Mouse (Mus musculus) hindbrain, embryonic 16.5 days (tissue): Measurements from ENCODE around the gene Mettl1. TPM values are rescaled to one million over a fixed set of nuclear protein-coding genes. Genes with fewer than 3 reads are reported as not detected.
A peak's percentile ranks its signal among the peaks of the same experiment; 100 is the strongest.

Experiments used
- ATAC-seq: fragments of 200-750 bp; cut with Nextera tagmentation; 2 replicates; pipeline ENCODE4 v1.8.0; 2017; ENCODE audit warnings: moderate TSS enrichment, moderate library complexity
- H3K27ac ChIP-seq: fragments of 300-500 bp; sonication (generic); 2 replicates; pipeline ENCODE4 v1.5.1; 2014; ENCODE audit warnings: low read depth, mild to moderate bottlenecking, control low read depth, low read length, moderate library complexity
- H3K27me3 ChIP-seq: fragments of 300-500 bp; sonication (generic); replicated peaks from 2 replicates; pipeline ENCODE4 v1.6.1; 2014; ENCODE audit warnings: low read length; ENCODE audit not compliant: control insufficient read depth, insufficient read depth
- H3K36me3 ChIP-seq: fragments of 300-500 bp; sonication (generic); 2 replicates; pipeline ENCODE4 v1.6.1; 2014; ENCODE audit warnings: mild to moderate bottlenecking, low read length, moderate library complexity, mixed read lengths; ENCODE audit not compliant: control insufficient read depth, insufficient read depth
- H3K4me1 ChIP-seq: fragments of 300-500 bp; sonication (generic); 2 replicates; pipeline ENCODE4 v1.6.1; 2014; ENCODE audit warnings: low read depth, low read length; ENCODE audit not compliant: control insufficient read depth, insufficient read depth
- H3K4me2 ChIP-seq: fragments of 300-500 bp; sonication (generic); 2 replicates; pipeline ENCODE4 v1.6.1; 2014; ENCODE audit warnings: mild to moderate bottlenecking, low read length, control low read depth, moderate library complexity
- H3K4me3 ChIP-seq: fragments of 300-500 bp; sonication (generic); 2 replicates; pipeline ENCODE4 v1.5.1; 2014; ENCODE audit warnings: mild to moderate bottlenecking, low read length, control low read depth, moderate library complexity
- H3K9ac ChIP-seq: fragments of 300-500 bp; sonication (generic); 2 replicates; pipeline ENCODE4 v1.6.1; 2014; ENCODE audit warnings: low read depth, mild to moderate bottlenecking, control low read depth, low read length, moderate library complexity
- H3K9me3 ChIP-seq: fragments of 300-500 bp; sonication (generic); 2 replicates; pipeline ENCODE4 v1.6.1; 2014; ENCODE audit warnings: mild to moderate bottlenecking, low read length, moderate library complexity; ENCODE audit not compliant: control insufficient read depth
- WGBS: fragments of 180-500 bp; shearing (Covaris S2); extraction: QIAGEN DNeasy Blood & Tissue Kit; methylation state at CpG from one replicate; pipeline ENCODE4 v1.1.7; 2014; 5-methylcytosine and 5-hydroxymethylcytosine counted together
- polyA plus RNA-seq: library from polyadenylated mRNA; unstranded; fragments of >200 nt; fragmentation: Nextera tagmentation; extraction: Ambion mirVana; gene quantifications from 2 replicates; pipeline ENCODE4 v1.2.1, GENCODE M21; 2015

Mettl1 gene
- polyA plus RNA-seq, 1 experiment from 2014 or later: 24.2 TPM

DNA sequence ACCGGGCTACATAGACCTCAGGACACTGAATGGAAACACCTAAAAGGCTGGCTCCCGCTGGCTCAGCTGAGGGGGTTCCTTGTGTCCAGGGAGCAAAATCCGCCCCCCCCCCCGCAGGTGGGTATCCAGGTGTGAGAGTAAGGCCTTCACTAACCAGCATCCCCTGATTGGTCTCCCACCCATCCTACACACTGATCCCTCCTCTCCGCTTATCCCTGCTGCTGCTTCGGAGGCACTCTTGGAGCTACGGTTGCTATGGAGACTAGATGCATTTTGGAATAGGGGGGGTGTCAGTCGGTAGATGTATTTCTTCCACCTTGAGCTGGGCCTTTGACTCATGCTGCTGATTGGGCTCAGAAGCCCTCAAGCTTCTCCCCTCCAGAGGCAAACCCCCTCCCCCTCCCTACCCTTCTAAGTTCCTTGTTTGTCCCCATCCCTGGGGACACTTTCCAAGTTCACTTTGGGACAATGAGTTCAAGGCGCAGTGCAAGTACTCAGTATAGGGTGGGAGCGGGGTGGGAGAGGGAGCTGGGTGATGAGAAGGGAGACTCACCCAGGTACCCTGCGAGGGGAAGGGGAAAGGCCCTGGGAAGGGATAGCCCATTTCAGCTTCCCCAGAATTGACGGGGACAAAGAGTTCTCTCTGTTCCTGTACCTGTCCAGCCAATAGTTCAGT, 36.9 kb downstream of the Mettl1 start:
- peak overlapping the region; percentile 49 for H3K9ac ChIP-seq
- peak overlapping the region; percentile 92 for H3K27ac ChIP-seq
- peaks cover 2% of the 10 kb centered on the region; the same call in 1 of the 2 replicates for H3K36me3 ChIP-seq
- 3% methylated on average over 11 of the region's 12 CpGs for WGBS
- no peaks in the 10 kb centered on the region for H3K9me3 ChIP-seq
- peak overlapping the region; percentile 83 for H3K4me3 ChIP-seq
- ATAC-seq: peak; percentile 51
- peak overlapping the region; percentile 86 for H3K4me2 ChIP-seq
- peaks cover 33% of the 10 kb centered on the region for H3K4me1 ChIP-seq
- H3K27me3 ChIP-seq: no peaks in the 10 kb centered on the region

DNA sequence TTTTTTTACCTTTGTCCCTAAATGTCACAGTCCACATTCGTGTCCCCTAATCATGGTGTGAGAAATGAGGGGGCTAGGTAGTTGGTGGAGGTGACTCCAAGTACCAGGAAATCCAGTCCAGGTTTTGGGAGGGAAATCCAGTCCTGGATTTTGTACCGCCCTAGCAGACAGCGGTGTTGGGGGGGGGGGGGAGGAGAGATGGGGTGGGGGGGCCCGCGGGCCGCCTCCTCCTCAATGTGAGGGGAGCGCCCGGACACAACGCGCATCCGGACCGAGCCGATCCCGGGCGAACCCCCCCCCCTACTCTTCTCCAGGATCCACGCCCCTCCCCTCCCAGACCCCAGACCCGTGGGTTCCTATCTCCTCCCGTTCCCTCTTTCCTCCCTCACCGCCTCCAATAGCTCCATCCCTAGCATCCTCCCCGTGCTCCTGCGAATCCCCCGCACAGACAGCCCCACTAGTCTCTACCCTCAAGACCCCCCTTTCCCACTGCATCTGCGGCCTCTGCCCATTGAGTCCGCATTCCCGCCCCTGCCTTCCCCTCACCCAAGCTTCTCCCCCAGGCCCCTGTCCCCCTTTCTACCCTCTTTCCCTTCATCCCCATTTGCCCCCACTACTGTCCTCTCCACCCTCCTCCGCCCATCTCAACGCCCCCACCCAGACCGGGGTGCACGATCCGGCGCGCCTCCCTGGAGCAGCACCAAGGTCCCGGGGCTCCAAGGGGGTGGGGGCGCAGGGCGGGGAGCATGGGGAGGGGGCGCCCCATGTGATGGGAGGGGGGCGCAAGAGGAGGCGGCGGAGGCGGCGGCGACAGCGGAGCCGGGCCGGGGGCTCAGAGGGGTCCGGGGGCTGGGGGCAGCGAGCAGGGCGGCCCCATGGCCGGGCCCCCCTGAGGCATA, 37.7 kb downstream of the Mettl1 start:
- Histone ChIP-seq H3K27me3 (no peaks in the 10 kb centered on the region), H3K4me1 (peaks cover 33% of the 10 kb centered on the region), H3K27ac (peak overlapping the region; percentile 92), H3K4me3 (peak overlapping the region; percentile 83), H3K4me2 (peak overlapping the region; percentile 86), H3K9me3 (no peaks in the 10 kb centered on the region), H3K9ac (peak overlapping the region; percentile 89), H3K36me3 (peaks cover 6% of the 10 kb centered on the region; the same call in 1 of the 2 replicates)
- ATAC-seq: peak; percentile 71
- under 1% methylated on average over 35 of the region's 49 CpGs for WGBS

DNA sequence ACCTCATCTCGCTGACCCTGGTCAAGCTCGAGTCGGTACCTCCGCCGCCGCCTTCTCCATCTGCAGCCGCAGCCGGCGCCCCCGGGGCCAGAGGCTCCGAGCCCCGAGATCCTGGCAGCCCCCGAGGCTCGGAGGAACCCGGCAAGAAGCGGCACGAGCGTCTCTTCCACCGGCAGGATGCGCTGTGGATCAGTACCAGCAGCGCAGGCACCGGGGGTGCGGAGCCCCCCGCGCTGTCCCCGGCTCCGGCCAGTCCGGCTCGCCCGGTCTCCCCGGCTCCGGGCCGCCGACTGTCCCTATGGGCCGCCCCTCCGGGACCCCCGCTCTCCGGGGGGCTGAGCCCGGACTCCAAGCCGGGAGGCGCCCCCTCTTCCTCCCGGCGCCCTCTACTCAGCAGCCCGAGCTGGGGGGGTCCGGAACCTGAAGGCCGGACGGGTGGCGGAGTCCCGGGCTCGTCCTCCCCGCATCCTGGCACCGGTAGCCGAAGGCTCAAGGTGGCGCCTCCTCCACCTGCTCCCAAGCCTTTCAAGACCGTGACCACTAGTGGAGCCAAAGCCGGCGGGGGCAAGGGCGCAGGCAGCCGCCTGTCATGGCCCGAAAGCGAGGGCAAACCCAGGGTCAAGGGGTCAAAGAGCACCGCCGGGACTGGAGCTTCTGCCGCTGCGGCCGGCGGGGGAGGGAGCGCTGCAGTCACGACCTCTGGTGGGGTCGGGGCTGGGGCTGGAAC, 38.6 kb downstream of the Mettl1 start:
- Histone ChIP-seq H3K9me3 (no peaks in the 10 kb centered on the region), H3K4me1 (peaks cover 33% of the 10 kb centered on the region), H3K9ac (peak overlapping the region; percentile 89), H3K27me3 (no peaks in the 10 kb centered on the region), H3K4me2 (peak overlapping the region; percentile 86), H3K36me3 (peaks cover 8% of the 10 kb centered on the region; the same call in 1 of the 2 replicates), H3K27ac (peak overlapping the region; percentile 92), H3K4me3 (peak overlapping the region; percentile 83)
- ATAC-seq: no peak
- WGBS: 1% methylated on average over 66 of the region's 70 CpGs

DNA sequence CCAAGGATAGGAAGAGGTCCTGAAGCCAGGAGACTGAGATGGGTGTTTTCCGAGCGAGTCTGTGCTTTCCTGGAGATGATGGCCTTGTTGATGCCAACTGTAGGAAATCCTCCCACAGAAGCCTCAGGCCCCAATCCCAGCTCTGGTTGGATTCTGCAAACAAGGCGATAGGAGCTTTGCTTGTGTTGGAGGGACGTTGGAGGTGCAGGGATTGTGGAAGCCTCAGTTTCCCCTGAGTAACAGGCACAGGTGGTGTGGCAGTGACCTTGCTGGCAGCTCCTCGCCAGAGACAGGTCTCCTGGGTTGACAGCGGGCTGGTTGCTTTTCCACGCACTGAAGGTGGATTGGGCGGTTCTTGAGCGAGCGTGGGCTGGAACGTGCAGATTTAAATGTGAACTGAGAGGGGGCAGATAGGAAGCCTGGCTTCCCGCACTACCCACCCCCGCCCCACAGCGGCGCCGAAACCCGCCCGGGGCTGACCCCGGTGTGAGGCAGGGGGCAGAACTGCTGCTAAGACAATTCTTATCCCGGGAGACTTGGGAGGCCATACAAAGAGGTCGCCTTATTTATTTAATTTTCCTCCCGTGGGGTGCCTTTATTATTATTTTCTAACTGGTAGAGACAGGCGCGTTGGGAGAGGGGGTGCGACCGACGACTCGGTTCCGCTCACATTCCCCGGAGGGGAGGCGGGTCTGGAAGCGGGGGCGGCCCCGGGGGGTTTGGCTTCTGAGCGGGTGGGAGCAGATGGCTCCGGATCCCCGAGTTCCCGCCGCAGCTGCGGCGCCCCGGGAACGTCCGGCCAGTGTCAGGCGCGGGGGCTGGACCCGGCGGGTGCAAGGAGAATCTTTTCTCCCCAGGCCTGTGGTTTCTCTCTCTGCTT, 39.9 kb downstream of the Mettl1 start:
- 1% methylated on average over 43 of the region's 48 CpGs for WGBS
- H3K9ac ChIP-seq: peak overlapping the region; percentile 89
- H3K9me3 ChIP-seq: no peaks in the 10 kb centered on the region
- H3K27ac ChIP-seq: no peak overlapping the region; the same call in 1 of the 2 replicates
- H3K27me3 ChIP-seq: no peaks in the 10 kb centered on the region
- H3K4me3 ChIP-seq: peak overlapping the region; percentile 83
- H3K4me2 ChIP-seq: peak overlapping the region; percentile 86
- H3K36me3 ChIP-seq: peaks cover 8% of the 10 kb centered on the region; the same call in 1 of the 2 replicates
- ATAC-seq: no peak
- H3K4me1 ChIP-seq: peaks cover 32% of the 10 kb centered on the region

- Histone ChIP-seq H3K4me2 (peak overlapping the region; percentile 86), H3K27me3 (no peaks in the 10 kb centered on the region), H3K9ac (peak overlapping the region; percentile 89; the same call in 1 of the 2 replicates), H3K9me3 (no peaks in the 10 kb centered on the region), H3K4me3 (peak overlapping the region; percentile 83), H3K27ac (no peak overlapping the region), H3K36me3 (peaks cover 9% of the 10 kb centered on the region; the same call in 1 of the 2 replicates), H3K4me1 (peaks cover 28% of the 10 kb centered on the region)
- no peak for ATAC-seq
- WGBS: 21% methylated on average over 8 of the region's 8 CpGs
These were observed 40.9 kb downstream of the Mettl1 start for GRCm38 (mm10) chr10:127081996-127082620.

DNA sequence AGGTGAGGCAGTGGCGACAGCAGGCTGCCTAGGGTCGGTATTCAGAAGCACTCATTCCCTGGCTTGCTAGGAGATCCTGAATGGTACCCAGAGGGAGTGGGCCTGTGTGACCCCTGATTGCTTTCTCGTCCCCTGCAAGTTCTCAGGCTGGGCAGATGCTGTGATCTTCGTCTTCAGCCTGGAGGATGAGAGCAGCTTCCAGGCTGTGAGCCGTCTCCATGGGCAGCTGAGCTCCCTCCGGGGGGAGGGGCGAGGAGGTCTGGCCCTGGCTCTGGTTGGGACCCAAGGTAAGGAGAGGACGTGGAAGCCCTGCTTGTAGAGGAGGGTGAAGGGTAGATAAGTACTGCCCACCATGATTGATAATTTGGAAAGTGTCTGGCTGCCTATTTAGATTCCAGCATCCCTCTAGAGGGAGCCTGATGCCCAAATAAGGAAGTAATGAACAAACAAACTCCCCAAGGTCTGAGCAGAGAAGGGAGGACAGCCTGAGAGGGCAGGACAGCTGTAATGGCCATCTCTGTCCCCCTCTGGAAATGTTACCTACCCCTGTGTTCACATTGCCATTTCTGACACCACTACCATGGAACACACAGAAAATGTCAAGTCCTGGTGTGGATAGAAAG, 42.2 kb downstream of the Mettl1 start:
- Histone ChIP-seq H3K4me3 (no peak overlapping the region), H3K27ac (no peak overlapping the region), H3K9ac (no peak overlapping the region), H3K36me3 (peaks cover 19% of the 10 kb centered on the region), H3K4me2 (no peak overlapping the region), H3K9me3 (no peaks in the 10 kb centered on the region), H3K27me3 (peaks cover 9% of the 10 kb centered on the region; the same call in 1 of the 2 replicates), H3K4me1 (peaks cover 24% of the 10 kb centered on the region)
- WGBS: 35% methylated on average over 8 of the region's 8 CpGs
- ATAC-seq: no peak

GRCm38 (mm10) chr10:127083915-127084306, 42.7 kb downstream of the Mettl1 start:
- no peak for ATAC-seq
- H3K4me2 ChIP-seq: no peak overlapping the region
- peaks cover 22% of the 10 kb centered on the region for H3K4me1 ChIP-seq
- H3K9me3 ChIP-seq: no peaks in the 10 kb centered on the region
- H3K4me3 ChIP-seq: no peak overlapping the region
- H3K9ac ChIP-seq: no peak overlapping the region
- peaks cover 21% of the 10 kb centered on the region for H3K36me3 ChIP-seq
- WGBS: 49% methylated on average over 5 of the region's 5 CpGs
- peaks cover 12% of the 10 kb centered on the region for H3K27me3 ChIP-seq
- no peak overlapping the region for H3K27ac ChIP-seq
